8 mouse cellular contexts compared by ENCODE assay signal in genomic region chr7:34387784-34388444, GRCm38 (mm10). TPM values are rescaled to one million over a fixed set of nuclear protein-coding genes. Genes with fewer than 3 reads are reported as not detected.
DNase-seq lines count a peak whose midpoint lies in the region; ATAC-seq and TF ChIP-seq lines count a peak whose summit lies in the region.

No protein-coding gene starts in this region.

- peak overlapping the region; percentile 100 for H3K9ac ChIP-seq in kidney, embryonic 15.5 days
- peak overlapping the region; percentile 95 for H3K9ac ChIP-seq in neural tube, embryonic 14.5 days (replicated peaks; ENCODE audit: low read depth, low read length)

- H3K9me3 ChIP-seq in kidney, embryonic 15.5 days (replicated peaks) = no peaks in the 10 kb centered on the region
- no peaks in the 10 kb centered on the region for H3K9me3 ChIP-seq in G1E (replicated peaks)
- H3K9me3 ChIP-seq in neural tube, embryonic 14.5 days (ENCODE audit: control insufficient read depth, low read length) = no peaks in the 10 kb centered on the region

- no peaks in the 10 kb centered on the region for H3K27me3 ChIP-seq in kidney, embryonic 15.5 days
- no peaks in the 10 kb centered on the region for H3K27me3 ChIP-seq in G1E (ENCODE audit: insufficient read depth, low read length)
- no peaks in the 10 kb centered on the region for H3K27me3 ChIP-seq in neural tube, embryonic 14.5 days (ENCODE audit: control insufficient read depth, insufficient read depth, low read length)

- peaks cover 45% of the 10 kb centered on the region for H3K4me1 ChIP-seq in kidney, embryonic 15.5 days
- peaks cover 35% of the 10 kb centered on the region for H3K4me1 ChIP-seq in G1E (ENCODE audit: insufficient read depth, low read depth, low read length)
- H3K4me1 ChIP-seq in neural tube, embryonic 14.5 days (ENCODE audit: control insufficient read depth, insufficient read depth, low read length) = peaks cover 26% of the 10 kb centered on the region

- H3K27ac ChIP-seq in kidney, embryonic 15.5 days = peak overlapping the region; percentile 55; the same call in 1 of the 2 replicates
- no peak overlapping the region for H3K27ac ChIP-seq in neural tube, embryonic 14.5 days (ENCODE audit: low read depth, low read length)

- H3K4me2 ChIP-seq in kidney, embryonic 15.5 days = peak overlapping the region; percentile 75
- peak overlapping the region; percentile 96 for H3K4me2 ChIP-seq in neural tube, embryonic 14.5 days (ENCODE audit: low read depth, low read length)

- no peak for TF ChIP-seq CTCF in G1E (IDR thresholded peaks at IDR 0.05; ENCODE audit: low read depth, low read length)

- peak overlapping the region; percentile 92 for H3K4me3 ChIP-seq in kidney, embryonic 15.5 days (replicated peaks)
- peak overlapping the region; percentile 94 for H3K4me3 ChIP-seq in G1E (ENCODE audit: low read depth, low read length)
- peak overlapping the region; percentile 98 for H3K4me3 ChIP-seq in neural tube, embryonic 14.5 days (ENCODE audit: low read depth, low read length)

- H3K36me3 ChIP-seq in kidney, embryonic 15.5 days = no peaks in the 10 kb centered on the region
- peaks cover 31% of the 10 kb centered on the region for H3K36me3 ChIP-seq in G1E (replicated peaks)
- no peaks in the 10 kb centered on the region for H3K36me3 ChIP-seq in neural tube, embryonic 14.5 days (ENCODE audit: control insufficient read depth, insufficient read depth, low read length)

- DNase-seq in kidney, adult 9 months = no peak
- DNase-seq in G1E (ENCODE audit: low spot score) = no peak
- DNase-seq in kidney, postnatal 14 days = peak; percentile 23
- no peak for DNase-seq in ovary, postnatal 10 days (ENCODE audit: low spot score)

- under 1% methylated on average over 5 of the region's 5 CpGs for WGBS in kidney, embryonic 15.5 days
- WGBS in neural tube, embryonic 14.5 days = 2% methylated on average over 5 of the region's 5 CpGs

- no peak for ATAC-seq in kidney, embryonic 15.5 days (replicated peaks; ENCODE audit: low FRiP score)
- ATAC-seq in G1E (ENCODE audit: extremely low read depth, insufficient number of reproducible peaks, low FRiP score, poor library complexity, severe bottlenecking) = no peak
- ATAC-seq in erythroid progenitor cell, adult 5-6 weeks (replicated peaks; ENCODE audit: low FRiP score, poor library complexity, severe bottlenecking) = 0 out of 2 replicates have a peak, but pooled peaks have one; percentile 33
- ATAC-seq in neural tube, embryonic 14.5 days (ENCODE audit: low read depth) = no peak
- no peak for ATAC-seq in monocyte, adult 5-6 weeks (replicated peaks; ENCODE audit: insufficient number of reproducible peaks, low FRiP score, low TSS enrichment, poor library complexity, severe bottlenecking)

RNA-seq across cellular contexts. Expression of gene Lsm14a, which starts 5.2 kb away (rescaled TPM):
- polyA plus RNA-seq in kidney, embryonic 15.5 days (2015; fragmentation: Nextera tagmentation; extraction: Ambion mirVana) = 90.0 and 93.8 TPM in 2 replicates
- 105 and 124 TPM in 2 replicates for total RNA-seq in G1E (2014; fragmentation: Nextera tagmentation)
- 73.3 and 79.5 TPM in 2 replicates for total RNA-seq in G1E (2017)
- 42.7 and 52.3 TPM in 2 replicates for polyA plus RNA-seq in G1E (2012)
- 116 and 158 TPM in 2 replicates for total RNA-seq in erythroid progenitor cell, adult 5-6 weeks (2015; ENCODE audit: low replicate concordance)
- 129 and 190 TPM in 2 replicates for total RNA-seq in erythroid progenitor cell, adult 5-6 weeks (2017; ENCODE audit: low replicate concordance)
- 32.9 and 38.4 TPM in 2 replicates for polyA plus RNA-seq in neural tube, embryonic 14.5 days (2014; fragmentation: Nextera tagmentation; extraction: Ambion mirVana)
- 94.4 to 159 TPM (median 97.2 TPM) in 3 replicates for total RNA-seq in monocyte, adult 5-6 weeks (2017)
